Mouse (Mus musculus) ES-Bruce4 (cell line): Measurements from ENCODE around the gene Lbp.

ENCODE experiments used
- CTCF ChIP-seq: IDR thresholded peaks from one replicate; pipeline ENCODE4 v1.8.1; 2011; ENCODE audit warnings: low read depth, low read length
- EP300 ChIP-seq: IDR thresholded peaks from 2 replicates; pipeline ENCODE4 v1.6.1; 2011; ENCODE audit warnings: low read depth, low read length; ENCODE audit not compliant: insufficient read depth
- POLR2A ChIP-seq: IDR thresholded peaks from one replicate; pipeline ENCODE4 v1.8.1; 2011; ENCODE audit warnings: low read length; ENCODE audit not compliant: insufficient read depth

GRCm38 (mm10) chr2:158276451-158276850 is 29.8 kb upstream of the Lbp start:
- TF ChIP-seq POLR2A: no peak
- no peak for TF ChIP-seq CTCF
- TF ChIP-seq EP300: no peak
